Mouse (Mus musculus): ENCODE data around the gene Slc25a26. TPM values are rescaled to one million over a fixed set of nuclear protein-coding genes. Genes with fewer than 3 reads are reported as not detected.

Slc25a26 gene
- polyA plus RNA-seq, 1 experiment from 2014 or later: 3.1 TPM

- 61% methylated on average over 4 of the region's 4 CpGs for WGBS (ENCODE audit: insufficient replicate concordance)
- Histone ChIP-seq H3K4me1 (ENCODE audit: control insufficient read depth, low read depth, low read length) (no peaks in the 10 kb centered on the region), H3K4me3 (ENCODE audit: low read depth, low read length) (no peak overlapping the region), H3K9me3 (replicated peaks; ENCODE audit: control insufficient read depth, low read length) (no peaks in the 10 kb centered on the region), H3K27me3 (ENCODE audit: control insufficient read depth, insufficient read depth, low read depth, low read length) (no peaks in the 10 kb centered on the region), H3K4me2 (ENCODE audit: low read depth, low read length) (no peak overlapping the region), H3K36me3 (ENCODE audit: control insufficient read depth, insufficient read depth) (no peaks in the 10 kb centered on the region; the same call in 1 of the 2 replicates), H3K9ac (ENCODE audit: low read depth, low read length) (no peak overlapping the region), H3K27ac (ENCODE audit: low read length) (no peak overlapping the region)
- no peak for ATAC-seq (ENCODE audit: low read depth)
Measured at GRCm38 (mm10) chr6:94622983-94623382, 122.9 kb downstream of the Slc25a26 start.

GRCm38 (mm10) chr6:94624543-94624942 is 124.4 kb downstream of the Slc25a26 start:
- Histone ChIP-seq H3K4me2 (ENCODE audit: low read depth, low read length) (no peak overlapping the region), H3K4me3 (ENCODE audit: low read depth, low read length) (no peak overlapping the region), H3K27ac (ENCODE audit: low read length) (no peak overlapping the region), H3K9ac (ENCODE audit: low read depth, low read length) (no peak overlapping the region), H3K36me3 (ENCODE audit: control insufficient read depth, insufficient read depth) (no peaks in the 10 kb centered on the region; the same call in 1 of the 2 replicates), H3K4me1 (ENCODE audit: control insufficient read depth, low read depth, low read length) (no peaks in the 10 kb centered on the region), H3K9me3 (replicated peaks; ENCODE audit: control insufficient read depth, low read length) (no peaks in the 10 kb centered on the region), H3K27me3 (ENCODE audit: control insufficient read depth, insufficient read depth, low read depth, low read length) (no peaks in the 10 kb centered on the region)
- no peak for ATAC-seq (ENCODE audit: low read depth)
- 68% methylated on average over 5 of the region's 5 CpGs for WGBS (ENCODE audit: insufficient replicate concordance)

- H3K4me3 ChIP-seq (ENCODE audit: low read depth, low read length): no peak overlapping the region
- H3K4me2 ChIP-seq (ENCODE audit: low read depth, low read length): no peak overlapping the region
- no peaks in the 10 kb centered on the region for H3K9me3 ChIP-seq (replicated peaks; ENCODE audit: control insufficient read depth, low read length)
- no peaks in the 10 kb centered on the region for H3K27me3 ChIP-seq (ENCODE audit: control insufficient read depth, insufficient read depth, low read depth, low read length)
- 27% methylated on average over 5 of the region's 5 CpGs for WGBS (ENCODE audit: insufficient replicate concordance)
- H3K9ac ChIP-seq (ENCODE audit: low read depth, low read length): no peak overlapping the region
- no peaks in the 10 kb centered on the region for H3K4me1 ChIP-seq (ENCODE audit: control insufficient read depth, low read depth, low read length)
- no peaks in the 10 kb centered on the region; the same call in 1 of the 2 replicates for H3K36me3 ChIP-seq (ENCODE audit: control insufficient read depth, insufficient read depth)
- no peak for ATAC-seq (ENCODE audit: low read depth)
- no peak overlapping the region for H3K27ac ChIP-seq (ENCODE audit: low read length)
Measured at GRCm38 (mm10) chr6:94625896-94626295, 125.8 kb downstream of the Slc25a26 start.

GRCm38 (mm10) chr6:94626807-94627206 is 126.7 kb downstream of the Slc25a26 start:
- H3K4me2 ChIP-seq (ENCODE audit: low read depth, low read length): no peak overlapping the region
- no peaks in the 10 kb centered on the region for H3K9me3 ChIP-seq (replicated peaks; ENCODE audit: control insufficient read depth, low read length)
- ATAC-seq (ENCODE audit: low read depth): no peak
- H3K36me3 ChIP-seq (ENCODE audit: control insufficient read depth, insufficient read depth): no peaks in the 10 kb centered on the region; the same call in 1 of the 2 replicates
- WGBS (ENCODE audit: insufficient replicate concordance): 37% methylated on average over 2 of the region's 2 CpGs
- H3K27ac ChIP-seq (ENCODE audit: low read length): no peak overlapping the region
- no peak overlapping the region for H3K4me3 ChIP-seq (ENCODE audit: low read depth, low read length)
- no peaks in the 10 kb centered on the region for H3K4me1 ChIP-seq (ENCODE audit: control insufficient read depth, low read depth, low read length)
- H3K27me3 ChIP-seq (ENCODE audit: control insufficient read depth, insufficient read depth, low read depth, low read length): no peaks in the 10 kb centered on the region
- no peak overlapping the region for H3K9ac ChIP-seq (ENCODE audit: low read depth, low read length)

DNA sequence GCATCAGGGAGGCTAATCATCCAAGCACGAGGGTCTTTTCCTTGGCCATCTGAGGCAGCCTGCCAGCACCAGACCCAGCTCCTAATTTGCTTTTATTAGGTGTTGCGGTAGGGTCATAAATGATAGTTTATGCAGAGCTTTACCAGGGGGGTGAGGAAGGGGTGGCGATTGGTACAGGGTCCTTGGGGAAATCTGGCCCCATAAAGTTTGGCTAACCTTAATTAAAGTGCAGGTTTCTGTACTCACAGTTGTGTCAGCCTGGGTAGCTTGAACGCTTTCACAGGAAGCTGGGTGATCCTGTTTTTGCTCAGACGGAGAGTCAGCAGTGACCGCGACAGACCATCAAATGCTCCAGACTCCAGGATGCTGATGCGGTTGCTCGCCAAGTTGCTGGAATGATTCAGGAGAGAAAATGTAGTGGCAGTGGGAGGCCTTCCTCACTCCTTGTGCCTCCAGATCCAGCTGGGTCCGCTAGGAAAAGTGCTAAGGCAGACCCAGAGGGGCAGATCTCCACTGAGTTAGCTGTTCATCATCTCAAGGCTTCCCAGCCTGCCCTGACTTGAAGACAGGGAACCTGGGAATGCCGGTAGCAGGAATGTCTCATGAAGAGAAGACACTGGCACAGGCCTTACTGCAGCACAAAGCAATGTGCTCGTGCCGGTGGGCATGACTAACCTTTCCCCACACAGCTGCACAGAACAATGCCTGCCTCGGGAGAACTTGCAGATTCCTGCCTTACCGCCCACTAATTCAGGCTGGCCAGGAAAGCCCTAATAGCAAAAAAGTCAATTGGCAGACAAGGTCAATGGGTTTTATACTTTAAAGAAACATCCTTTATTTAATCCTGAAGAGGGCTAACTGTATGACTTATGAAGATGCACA is 127.8 kb downstream of the Slc25a26 start:
- Histone ChIP-seq H3K4me2 (ENCODE audit: low read depth, low read length) (no peak overlapping the region), H3K27ac (ENCODE audit: low read length) (no peak overlapping the region), H3K4me1 (ENCODE audit: control insufficient read depth, low read depth, low read length) (no peaks in the 10 kb centered on the region), H3K9me3 (replicated peaks; ENCODE audit: control insufficient read depth, low read length) (no peaks in the 10 kb centered on the region), H3K9ac (ENCODE audit: low read depth, low read length) (no peak overlapping the region), H3K4me3 (ENCODE audit: low read depth, low read length) (no peak overlapping the region), H3K36me3 (ENCODE audit: control insufficient read depth, insufficient read depth) (no peaks in the 10 kb centered on the region), H3K27me3 (ENCODE audit: control insufficient read depth, insufficient read depth, low read depth, low read length) (no peaks in the 10 kb centered on the region)
- 41% methylated on average over 15 of the region's 15 CpGs for WGBS (ENCODE audit: insufficient replicate concordance)
- no peak for ATAC-seq (ENCODE audit: low read depth)

DNA sequence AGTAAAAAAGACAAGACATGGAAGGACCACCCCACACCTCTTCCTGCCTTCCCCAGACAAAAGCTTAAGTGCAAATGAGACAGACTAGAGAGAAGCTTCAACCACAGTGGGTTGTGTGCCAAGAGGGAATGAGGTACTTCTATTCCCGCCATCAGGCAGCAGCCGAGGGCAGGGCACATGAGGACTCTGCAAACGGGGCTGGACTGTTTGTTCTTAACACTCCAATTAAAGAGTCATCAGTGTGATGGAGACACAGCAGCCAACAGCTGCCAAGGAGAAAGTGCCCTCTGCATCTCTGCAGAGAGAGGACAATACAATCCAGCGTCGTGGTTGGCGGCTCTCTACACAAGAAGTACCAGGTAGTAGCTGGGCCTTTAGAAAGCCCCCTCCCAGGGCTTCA is 128.7 kb downstream of the Slc25a26 start:
- Histone ChIP-seq H3K36me3 (ENCODE audit: control insufficient read depth, insufficient read depth) (no peaks in the 10 kb centered on the region), H3K4me3 (ENCODE audit: low read depth, low read length) (no peak overlapping the region), H3K9ac (ENCODE audit: low read depth, low read length) (no peak overlapping the region), H3K4me1 (ENCODE audit: control insufficient read depth, low read depth, low read length) (no peaks in the 10 kb centered on the region), H3K27ac (ENCODE audit: low read length) (no peak overlapping the region), H3K27me3 (ENCODE audit: control insufficient read depth, insufficient read depth, low read depth, low read length) (no peaks in the 10 kb centered on the region), H3K4me2 (ENCODE audit: low read depth, low read length) (no peak overlapping the region), H3K9me3 (replicated peaks; ENCODE audit: control insufficient read depth, low read length) (no peaks in the 10 kb centered on the region)
- WGBS (ENCODE audit: insufficient replicate concordance): 64% methylated on average over 6 of the region's 6 CpGs
- ATAC-seq (ENCODE audit: low read depth): no peak

- 66% methylated on average over 7 of the region's 7 CpGs for WGBS (ENCODE audit: insufficient replicate concordance)
- no peak overlapping the region for H3K4me2 ChIP-seq (ENCODE audit: low read depth, low read length)
Measured at GRCm38 (mm10) chr6:94631051-94631778, 131.1 kb downstream of the Slc25a26 start.

DNA sequence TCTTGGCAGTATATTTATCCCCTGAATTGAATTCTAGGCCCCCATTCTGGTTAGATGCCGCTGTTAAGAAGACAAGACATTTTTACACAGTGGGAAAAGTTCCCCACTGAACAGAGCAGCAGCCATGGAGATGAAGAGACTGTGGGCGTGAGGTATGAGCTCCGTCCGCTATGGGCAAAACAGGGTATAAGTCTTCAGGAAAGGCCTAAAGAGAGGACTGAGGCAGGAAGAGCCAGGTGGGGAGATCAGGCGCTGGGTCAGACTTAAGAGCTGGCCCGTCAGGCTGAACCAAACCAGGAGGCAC is 131.6 kb downstream of the Slc25a26 start:
- no peak overlapping the region for H3K27ac ChIP-seq (ENCODE audit: low read length)
- H3K27me3 ChIP-seq (ENCODE audit: control insufficient read depth, insufficient read depth, low read depth, low read length): no peaks in the 10 kb centered on the region
- no peaks in the 10 kb centered on the region for H3K9me3 ChIP-seq (replicated peaks; ENCODE audit: control insufficient read depth, low read length)
- 76% methylated on average over 6 of the region's 6 CpGs for WGBS (ENCODE audit: insufficient replicate concordance)
- no peak for ATAC-seq (ENCODE audit: low read depth)
- no peak overlapping the region for H3K4me2 ChIP-seq (ENCODE audit: low read depth, low read length)
- H3K36me3 ChIP-seq (ENCODE audit: control insufficient read depth, insufficient read depth): no peaks in the 10 kb centered on the region
- peaks cover under 1% of the 10 kb centered on the region; the same call in 1 of the 2 replicates for H3K4me1 ChIP-seq (ENCODE audit: control insufficient read depth, low read depth, low read length)
- H3K4me3 ChIP-seq (ENCODE audit: low read depth, low read length): no peak overlapping the region
- no peak overlapping the region for H3K9ac ChIP-seq (ENCODE audit: low read depth, low read length)

More at GRCm38 (mm10) chr6:94631051-94631778, 131.1 kb downstream of the Slc25a26 start:
- no peaks in the 10 kb centered on the region for H3K27me3 ChIP-seq (ENCODE audit: control insufficient read depth, insufficient read depth, low read depth, low read length)
- H3K9me3 ChIP-seq (replicated peaks; ENCODE audit: control insufficient read depth, low read length): no peaks in the 10 kb centered on the region
- ATAC-seq (ENCODE audit: low read depth): no peak
- H3K4me1 ChIP-seq (ENCODE audit: control insufficient read depth, low read depth, low read length): no peaks in the 10 kb centered on the region; the same call in 1 of the 2 replicates
- H3K36me3 ChIP-seq (ENCODE audit: control insufficient read depth, insufficient read depth): no peaks in the 10 kb centered on the region
- no peak overlapping the region for H3K4me3 ChIP-seq (ENCODE audit: low read depth, low read length)
- H3K9ac ChIP-seq (ENCODE audit: low read depth, low read length): no peak overlapping the region
- H3K27ac ChIP-seq (ENCODE audit: low read length): no peak overlapping the region

DNA sequence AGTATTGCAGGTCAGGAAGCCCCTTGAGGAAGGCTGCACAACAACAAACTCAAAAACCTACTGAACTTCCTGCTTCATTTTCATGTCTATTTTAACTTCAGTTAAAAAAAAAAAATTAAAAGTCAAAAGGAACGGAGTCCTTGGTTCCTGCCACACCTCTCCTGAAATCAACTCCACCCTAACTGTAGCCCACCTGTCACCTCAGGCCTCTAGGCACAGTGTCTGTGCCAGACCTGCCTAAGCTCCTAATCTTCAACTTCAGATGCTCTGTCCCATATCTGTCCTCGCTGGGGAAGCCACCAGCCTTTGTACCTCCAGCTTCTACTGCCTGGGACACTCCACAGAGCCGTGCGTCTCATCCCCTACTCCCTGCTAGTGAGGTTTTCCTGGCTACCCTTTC is 134.1 kb downstream of the Slc25a26 start:
- H3K36me3 ChIP-seq (ENCODE audit: control insufficient read depth, insufficient read depth): no peaks in the 10 kb centered on the region
- peak; percentile 53 for ATAC-seq (ENCODE audit: low read depth)
- no peaks in the 10 kb centered on the region for H3K9me3 ChIP-seq (replicated peaks; ENCODE audit: control insufficient read depth, low read length)
- H3K9ac ChIP-seq (ENCODE audit: low read depth, low read length): no peak overlapping the region
- peaks cover 3% of the 10 kb centered on the region; the same call in 1 of the 2 replicates for H3K4me1 ChIP-seq (ENCODE audit: control insufficient read depth, low read depth, low read length)
- no peaks in the 10 kb centered on the region for H3K27me3 ChIP-seq (ENCODE audit: control insufficient read depth, insufficient read depth, low read depth, low read length)
- 51% methylated on average over 4 of the region's 4 CpGs for WGBS (ENCODE audit: insufficient replicate concordance)
- H3K4me2 ChIP-seq (ENCODE audit: low read depth, low read length): no peak overlapping the region
- no peak overlapping the region for H3K4me3 ChIP-seq (ENCODE audit: low read depth, low read length)
- no peak overlapping the region for H3K27ac ChIP-seq (ENCODE audit: low read length)

Data from liver, embryonic 16.5 days (tissue).